Mouse (Mus musculus) layer of hippocampus, adult 9-11 months (tissue): Measurements from ENCODE around the gene Nek1.

Experiments used
- DNase-seq: peaks from one replicate; pipeline ENCODE4 v3.0.0; 2022

Nek1 gene

GRCm38 (mm10) chr8:60992910-60993638, at the start of gene Nek1:
Nek1 (plus strand) TSS chr8:60993195.
- DNase-seq, result peak; percentile 98

GRCm38 (mm10) chr8:60947503-60947902, 45.5 kb upstream of the Nek1 start:
- no peak for DNase-seq

GRCm38 (mm10) chr8:60949859-60950258, 43.1 kb upstream of the Nek1 start:
- DNase-seq, result peak; percentile 18

- no peak for DNase-seq
Measured at GRCm38 (mm10) chr8:60951271-60951670, 41.7 kb upstream of the Nek1 start.

GRCm38 (mm10) chr8:60951757-60952156, 41.2 kb upstream of the Nek1 start:
- no peak for DNase-seq

GRCm38 (mm10) chr8:60952803-60953202, 40.2 kb upstream of the Nek1 start:
- no peak for DNase-seq

GRCm38 (mm10) chr8:60954281-60955014, 38.5 kb upstream of the Nek1 start:
- DNase-seq, result peak; percentile 92

- no peak for DNase-seq
Measured at GRCm38 (mm10) chr8:60956847-60957246, 36.1 kb upstream of the Nek1 start.

GRCm38 (mm10) chr8:60962763-60963162, 30.2 kb upstream of the Nek1 start:
- DNase-seq, result no peak

GRCm38 (mm10) chr8:60963931-60964330, 29.1 kb upstream of the Nek1 start:
- DNase-seq, result no peak

GRCm38 (mm10) chr8:60964518-60964917, 28.5 kb upstream of the Nek1 start:
- no peak for DNase-seq

GRCm38 (mm10) chr8:60965306-60965705, 27.7 kb upstream of the Nek1 start:
- no peak for DNase-seq

GRCm38 (mm10) chr8:60965741-60966140, 27.3 kb upstream of the Nek1 start:
- DNase-seq, result no peak

GRCm38 (mm10) chr8:60969091-60969490, 23.9 kb upstream of the Nek1 start:
- no peak for DNase-seq

GRCm38 (mm10) chr8:60971808-60972207, 21.2 kb upstream of the Nek1 start:
- no peak for DNase-seq

- DNase-seq, result no peak
Measured at GRCm38 (mm10) chr8:60973448-60973847, 19.5 kb upstream of the Nek1 start.

GRCm38 (mm10) chr8:60974837-60975236, 18.2 kb upstream of the Nek1 start:
- no peak for DNase-seq

GRCm38 (mm10) chr8:60976818-60977217, 16.2 kb upstream of the Nek1 start:
- DNase-seq, result no peak

GRCm38 (mm10) chr8:60978496-60978895, 14.5 kb upstream of the Nek1 start:
- no peak for DNase-seq

- no peak for DNase-seq
Measured at GRCm38 (mm10) chr8:60981388-60981787, 11.6 kb upstream of the Nek1 start.

GRCm38 (mm10) chr8:60982701-60983687, 10.0 kb upstream of the Nek1 start, which contains the start of gene Clcn3:
Clcn3 (minus strand) TSS chr8:60983300.
- peak; percentile 98 for DNase-seq

GRCm38 (mm10) chr8:60983688-60984079, 9.3 kb upstream of the Nek1 start:
- DNase-seq, result peak; percentile 72
